Mouse (Mus musculus) G1E-ER4 (cell line): Measurements from ENCODE around the gene Abhd17a. TPM values are rescaled to one million over a fixed set of nuclear protein-coding genes. Genes with fewer than 3 reads are reported as not detected.

ENCODE experiments used
- GATA1 ChIP-seq: IDR thresholded peaks from one replicate; pipeline ENCODE4 v1.8.0; 2012; ENCODE audit warnings: low read length, inconsistent platforms
- polyA plus RNA-seq: library from polyadenylated mRNA; stranded (reverse); fragments of >175 nt; gene quantifications from 2 replicates; pipeline ENCODE4 v1.2.3, GENCODE M21; 2012

Gene Abhd17a
- polyA plus RNA-seq, 1 experiment, result 822 TPM

DNA sequence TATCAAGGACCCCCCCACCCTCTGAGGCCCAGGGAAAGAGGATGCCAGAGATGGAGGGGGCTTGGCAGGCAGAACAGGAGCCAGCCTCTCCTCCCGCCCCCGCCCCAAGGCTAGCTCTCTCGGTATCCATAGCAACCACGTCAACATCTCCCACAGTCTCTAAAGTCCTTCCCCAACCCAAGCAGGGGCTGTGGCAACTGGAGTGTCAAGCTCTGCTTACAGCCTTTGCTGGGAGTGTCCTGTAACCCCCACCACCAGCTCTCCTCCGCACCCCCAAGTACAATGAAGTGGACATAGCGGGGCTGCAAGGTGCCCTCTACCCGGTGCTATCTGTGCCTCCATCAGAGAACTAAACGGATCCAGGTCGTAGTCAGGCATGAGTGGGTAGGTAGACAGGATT lies 16.2 kb downstream of the Abhd17a start:
- TF ChIP-seq GATA1, result no peak

DNA sequence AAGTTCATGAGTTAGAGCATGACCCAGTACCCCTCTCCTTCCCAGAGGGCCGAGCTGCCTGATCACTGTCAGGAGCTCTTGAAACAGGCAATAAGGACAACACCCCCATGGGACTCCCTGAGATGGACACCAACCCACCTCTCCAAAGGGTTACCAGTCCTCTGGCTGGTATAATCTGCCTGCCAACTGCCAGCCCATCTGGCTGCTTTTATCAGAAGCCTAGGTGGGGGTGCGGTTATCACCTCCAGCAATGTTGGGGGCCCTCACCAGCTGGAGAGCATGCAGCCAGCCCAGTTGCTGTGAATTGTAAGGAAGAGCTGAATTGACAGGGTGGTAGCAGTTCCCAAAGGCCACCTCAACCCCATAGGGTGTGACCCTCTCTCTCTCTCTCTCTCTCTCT lies 17.7 kb downstream of the Abhd17a start:
- peak; percentile 56 for TF ChIP-seq GATA1

DNA sequence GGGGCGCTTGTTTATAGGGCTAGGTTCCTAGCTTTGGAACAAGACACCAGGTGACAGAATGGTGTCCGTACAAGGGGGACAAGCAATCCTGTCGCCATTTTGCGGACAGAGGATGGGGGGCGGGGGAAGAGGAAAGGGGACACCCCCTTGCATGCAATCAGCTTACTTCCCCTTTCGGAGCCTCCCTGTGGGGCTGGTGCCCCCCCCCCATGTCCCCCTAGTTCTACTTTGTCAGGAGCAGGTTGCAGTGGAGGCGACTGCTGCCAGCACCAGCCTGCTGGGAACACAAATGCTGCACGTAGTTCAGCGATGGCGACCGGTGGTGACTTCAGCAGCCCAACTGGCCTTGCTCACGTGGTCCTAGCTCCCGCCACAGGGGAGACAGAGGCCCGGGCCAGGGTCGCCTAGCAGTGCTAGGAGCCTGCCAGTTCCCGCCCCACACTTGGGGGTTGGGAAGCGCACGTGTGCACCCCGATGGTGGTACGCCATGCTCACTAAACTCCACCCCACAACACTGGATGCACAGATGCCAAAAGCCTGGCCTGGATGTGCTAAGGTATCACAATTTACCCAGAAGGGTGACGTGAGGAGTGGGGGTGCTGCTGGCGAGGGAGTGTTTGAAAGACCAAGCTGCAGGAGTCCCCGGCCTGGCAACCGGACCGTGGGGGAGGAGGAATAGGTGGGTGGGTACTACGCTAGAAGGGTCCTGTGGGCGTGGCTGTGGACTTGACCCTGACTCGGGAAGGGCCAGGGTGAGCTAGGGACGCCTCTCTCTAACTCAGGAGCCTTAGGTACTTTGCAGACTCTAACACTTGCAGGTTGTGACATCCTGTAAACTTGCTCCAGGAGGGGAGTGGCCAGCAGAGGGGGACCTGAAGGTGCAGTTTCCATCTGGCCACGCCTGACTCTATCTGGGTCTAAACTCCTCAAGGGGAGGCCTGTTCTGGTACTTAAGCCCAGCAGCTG lies 19.0 kb downstream of the Abhd17a start:
- TF ChIP-seq GATA1, result no peak

DNA sequence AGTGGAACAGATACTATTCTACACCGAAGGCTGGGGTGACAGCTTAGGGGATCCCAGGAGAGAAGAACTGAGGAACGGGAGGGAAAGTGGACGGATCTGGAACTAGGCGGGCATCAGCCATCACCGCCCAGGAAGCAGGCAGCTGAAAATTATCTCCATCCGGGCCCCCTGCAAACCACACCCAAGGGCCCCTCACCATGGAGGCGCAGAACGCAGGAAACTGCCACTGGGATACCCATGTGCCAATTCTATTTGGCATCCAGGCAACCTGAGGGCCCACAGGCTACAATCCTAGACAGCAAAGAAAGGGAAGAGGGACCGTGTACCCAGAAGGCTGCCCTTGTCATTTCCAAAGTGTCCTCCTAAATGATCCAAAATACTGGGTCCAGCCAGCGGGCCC lies 19.7 kb downstream of the Abhd17a start:
- TF ChIP-seq GATA1, result no peak

DNA sequence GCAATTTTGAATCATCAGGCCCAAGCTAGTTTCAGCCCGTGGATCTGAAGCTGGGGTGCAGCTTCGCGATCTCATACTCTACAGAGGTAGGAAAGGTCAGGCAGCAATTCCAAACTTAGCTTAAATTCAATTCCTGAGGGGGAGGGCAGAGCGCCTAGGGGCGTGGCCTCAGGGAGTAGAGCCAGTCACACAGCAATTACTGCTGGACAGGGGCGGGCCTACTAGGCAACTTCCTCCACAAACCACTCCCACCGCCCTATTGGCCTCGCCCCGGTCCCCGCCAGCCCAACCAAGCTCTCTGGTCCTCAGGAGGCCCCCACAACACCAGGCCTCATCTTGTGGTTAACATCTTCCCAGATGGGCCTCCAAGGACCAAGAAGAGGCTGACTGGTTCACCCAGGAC lies 20.5 kb downstream of the Abhd17a start:
- TF ChIP-seq GATA1, result no peak

DNA sequence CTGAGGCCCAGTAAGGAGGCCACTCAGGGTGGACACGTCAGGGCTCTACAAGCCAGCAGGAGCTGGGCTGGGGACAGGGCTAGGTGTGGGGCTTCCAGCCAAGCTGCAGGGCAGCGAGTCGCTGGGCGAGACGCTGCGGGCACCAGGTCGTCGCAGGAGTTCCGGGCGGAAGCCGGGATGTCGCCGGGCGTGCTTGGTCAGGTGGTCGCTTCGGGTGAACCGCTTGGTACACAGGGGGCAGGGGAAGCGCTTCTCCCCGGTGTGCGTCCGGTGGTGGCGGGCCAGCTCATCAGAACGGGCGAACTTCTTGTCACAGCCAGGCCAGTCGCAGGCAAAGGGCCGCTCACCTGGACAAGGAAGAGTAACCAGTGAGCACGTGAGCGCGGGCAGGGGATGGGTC lies 21.3 kb downstream of the Abhd17a start:
- no peak for TF ChIP-seq GATA1

DNA sequence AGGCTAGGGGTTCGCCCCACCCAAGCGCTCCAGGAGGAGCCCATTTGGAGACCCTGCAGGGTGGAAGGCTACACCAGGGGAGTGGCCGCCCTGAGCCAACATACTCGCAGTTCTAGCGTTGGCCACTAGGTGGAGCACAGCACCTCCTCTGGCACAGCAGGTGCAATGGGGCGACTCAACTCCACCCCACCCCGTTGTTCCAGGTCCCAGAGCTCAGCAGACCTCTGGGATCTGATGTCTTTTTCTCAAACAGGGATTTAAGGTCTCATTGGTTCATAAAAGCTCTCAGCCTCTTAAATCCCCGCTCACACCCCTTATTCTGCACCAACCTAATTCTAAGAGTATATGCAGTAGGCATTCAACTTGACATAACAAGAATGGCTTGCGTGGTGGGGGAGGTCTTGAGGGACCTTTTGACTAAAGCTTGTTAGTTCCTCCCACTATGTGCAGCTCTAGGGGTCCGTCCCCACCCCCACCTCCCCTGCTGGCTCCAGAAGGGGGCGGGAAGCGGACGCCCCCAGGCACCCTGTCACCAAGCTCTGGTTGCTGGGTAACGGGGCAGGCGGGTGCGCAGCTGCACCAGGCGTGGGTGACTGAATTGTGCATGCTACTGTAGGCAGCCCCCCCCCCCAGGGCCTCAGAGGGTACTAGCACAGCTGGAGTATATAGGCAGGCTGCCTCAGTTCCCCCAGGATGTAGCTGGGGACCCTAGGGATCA lies 23.6 kb downstream of the Abhd17a start:
- TF ChIP-seq GATA1, result no peak

DNA sequence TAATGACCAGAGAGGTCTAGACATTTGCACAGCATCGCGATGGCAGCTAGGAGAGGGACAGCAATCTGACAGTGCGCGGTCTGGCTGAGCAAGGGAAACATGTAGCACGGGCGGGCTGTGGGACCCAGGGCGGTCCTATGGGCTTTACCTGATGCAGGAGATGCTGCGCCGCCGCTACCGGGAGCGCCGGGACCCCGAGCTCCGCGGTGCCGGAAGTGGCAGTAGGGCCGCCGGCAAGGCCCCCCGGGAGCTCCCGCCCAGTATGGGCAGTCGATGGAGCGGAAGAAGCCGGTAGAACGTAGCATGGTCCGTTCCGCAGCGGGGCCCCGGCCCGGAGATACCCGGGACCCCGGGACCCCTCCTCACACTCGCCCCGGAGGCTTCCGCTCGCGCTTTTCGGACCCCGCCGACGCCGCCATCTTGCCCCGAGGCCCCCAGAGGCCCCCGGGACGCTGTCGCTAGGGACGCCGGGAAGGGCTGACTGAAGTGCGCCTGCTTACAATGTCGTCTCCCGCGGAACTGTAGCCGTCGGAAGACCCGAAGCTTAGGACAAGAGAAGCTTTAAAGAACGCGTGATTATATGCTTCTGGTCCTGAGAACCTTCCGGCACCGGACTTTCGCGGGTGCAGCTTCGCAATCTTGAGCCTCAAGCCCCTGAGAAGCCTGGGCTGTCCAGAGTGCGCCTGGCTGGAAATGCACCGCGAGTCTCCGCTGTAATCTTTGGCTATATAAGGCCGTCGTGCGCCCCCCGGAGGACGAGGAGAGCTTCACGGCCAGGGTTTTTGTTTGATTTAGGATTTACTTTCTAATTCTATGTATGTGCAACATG lies 28.8 kb downstream of the Abhd17a start, which contains the start of gene Rexo1:
TSS of gene Rexo1 (minus strand) at position 445 of the 829 bp plus-strand sequence.
- no peak for TF ChIP-seq GATA1

DNA sequence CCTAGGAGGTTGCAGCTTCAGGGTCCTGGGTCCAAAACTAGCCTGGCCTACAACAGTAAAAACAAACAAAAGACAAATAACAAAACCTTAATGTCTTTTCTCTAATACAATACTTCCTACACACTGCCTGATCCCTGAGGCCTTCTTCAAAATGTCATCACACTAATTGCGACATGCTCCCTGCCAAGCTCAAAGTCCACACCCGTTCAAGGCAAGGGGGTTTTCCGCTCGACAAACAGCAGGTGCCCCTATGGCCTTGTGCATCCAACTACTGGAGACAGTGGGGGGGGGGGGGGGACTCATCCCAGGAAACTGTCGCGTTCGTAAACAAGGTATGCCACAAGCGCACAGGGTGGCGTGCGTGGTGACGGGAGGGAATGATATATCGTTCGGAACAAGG lies 29.5 kb downstream of the Abhd17a start:
- TF ChIP-seq GATA1, result no peak

DNA sequence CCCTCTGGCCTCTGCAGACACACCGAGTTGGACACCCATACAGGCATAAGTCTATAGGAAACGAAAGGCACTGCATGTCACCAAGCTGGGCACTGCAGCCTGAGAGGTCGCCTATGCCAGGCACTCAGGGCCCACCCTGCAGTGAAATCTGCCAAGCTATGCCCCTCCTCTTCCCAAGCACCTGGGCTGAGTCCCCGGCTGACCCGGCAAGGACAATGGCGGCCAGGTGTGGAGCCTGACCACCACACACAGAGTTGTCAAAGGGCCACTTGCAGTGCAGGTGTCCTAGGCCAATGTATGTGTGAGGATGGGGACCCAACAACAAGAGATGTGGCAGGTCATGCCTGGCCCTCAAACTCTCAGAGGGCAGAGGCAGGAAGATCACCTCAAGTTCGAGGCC lies 30.7 kb downstream of the Abhd17a start:
- no peak for TF ChIP-seq GATA1

DNA sequence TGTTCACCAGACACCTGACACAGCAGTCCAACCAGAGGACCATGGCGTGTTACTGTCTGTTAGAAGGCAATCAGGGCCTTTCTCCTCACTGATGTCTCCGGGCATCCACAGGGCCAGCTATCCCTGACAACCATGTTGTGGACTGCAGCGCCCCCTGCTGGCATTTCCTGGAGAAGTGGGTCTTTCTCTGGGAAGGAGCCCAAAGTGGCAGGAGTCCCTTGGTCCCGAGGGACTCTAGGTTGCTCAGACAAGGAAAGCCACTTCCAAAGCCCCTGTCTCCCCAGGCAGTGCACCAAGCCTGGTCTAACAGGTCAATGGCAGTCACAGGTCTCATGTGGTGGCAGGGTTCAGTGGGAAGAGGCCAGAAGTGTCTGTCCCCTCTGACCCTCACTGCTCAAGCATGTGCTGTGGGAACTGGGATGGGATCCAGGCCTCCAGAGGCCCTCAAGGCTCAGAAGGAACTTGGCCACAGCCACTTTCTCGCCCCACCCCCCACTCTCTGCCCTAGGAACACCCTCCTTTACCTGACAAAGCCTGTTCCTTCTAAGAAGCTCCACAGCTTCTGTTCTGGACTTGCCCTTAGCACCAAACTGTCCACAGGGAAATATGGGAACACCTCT lies 32.7 kb downstream of the Abhd17a start:
- no peak for TF ChIP-seq GATA1

DNA sequence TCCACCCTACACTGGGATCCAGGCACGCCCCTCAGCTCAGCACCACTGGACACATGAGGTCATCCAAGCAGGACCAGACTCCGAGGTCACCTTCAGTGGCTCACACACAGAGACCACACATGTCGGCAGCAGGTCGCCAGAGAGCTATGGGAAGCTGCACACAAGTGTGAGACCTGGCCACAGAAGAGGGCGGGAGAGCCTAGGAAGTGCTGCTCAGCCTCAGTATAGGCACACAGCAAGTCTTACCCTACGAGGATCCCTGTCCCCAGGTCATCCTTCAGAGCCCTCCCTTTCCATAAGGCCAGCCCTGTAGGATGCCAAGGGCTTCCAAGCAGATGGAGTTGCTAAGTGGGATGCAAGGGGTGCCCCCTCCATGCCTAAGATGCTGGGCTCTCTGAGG lies 36.1 kb downstream of the Abhd17a start:
- TF ChIP-seq GATA1, result no peak

DNA sequence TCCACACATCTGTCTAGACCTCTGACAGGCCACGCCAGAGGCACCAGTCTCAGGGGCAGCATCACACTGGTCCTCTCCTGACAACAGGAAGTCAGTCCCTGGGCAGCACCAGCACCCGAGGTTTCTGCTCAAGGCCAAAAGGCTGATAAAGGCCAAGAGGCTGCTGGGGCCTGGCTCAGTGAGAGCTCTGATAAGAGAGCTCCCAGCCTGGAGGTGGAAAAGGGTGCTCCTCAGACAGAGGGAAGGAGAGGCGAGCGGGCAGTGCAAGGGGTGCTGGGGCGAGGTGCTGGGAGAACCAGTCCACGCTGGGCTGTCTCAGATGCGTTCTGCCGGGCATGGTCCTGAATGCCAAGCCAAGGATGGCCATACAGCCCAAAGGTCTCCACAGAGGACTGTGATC lies 36.6 kb downstream of the Abhd17a start:
- peak; percentile 30 for TF ChIP-seq GATA1

DNA sequence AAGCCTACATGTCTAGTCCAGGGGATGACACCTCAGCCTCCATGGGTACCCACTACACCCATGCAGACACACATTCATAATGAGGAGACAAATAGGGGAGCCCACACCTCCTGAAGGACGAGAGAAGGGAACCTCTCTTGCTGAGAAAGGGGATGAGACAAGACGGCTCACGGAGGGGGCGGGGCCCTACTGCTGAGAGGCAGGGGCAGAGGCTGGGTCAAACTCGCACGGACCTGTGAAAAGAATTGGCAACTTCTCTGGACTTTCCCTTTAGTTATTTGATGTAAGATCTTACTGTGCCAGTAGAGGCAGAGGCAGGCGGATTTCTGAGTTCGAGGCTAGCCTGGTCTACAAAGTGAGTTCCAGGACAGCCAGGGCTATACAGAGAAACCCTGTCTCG lies 37.8 kb downstream of the Abhd17a start:
- no peak for TF ChIP-seq GATA1

DNA sequence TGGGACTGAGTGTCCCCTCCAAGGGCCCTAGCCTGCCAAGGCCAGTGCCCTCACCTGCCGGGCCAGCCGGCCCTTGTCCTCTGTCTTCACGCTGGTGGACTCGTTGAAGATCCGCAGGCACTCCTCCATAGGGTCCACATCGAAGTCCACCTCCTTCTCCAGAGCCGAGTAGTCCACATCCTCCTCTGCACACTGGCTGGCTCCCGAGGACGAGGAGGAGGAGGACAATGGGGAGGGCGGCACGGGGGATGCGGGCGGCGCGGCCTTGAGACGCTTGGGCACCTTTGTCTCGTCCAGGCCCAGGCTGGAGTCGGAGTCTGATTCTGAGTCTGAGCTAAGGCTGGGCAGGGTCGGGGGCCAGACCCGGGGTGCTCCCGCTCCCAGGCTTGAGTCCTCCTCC lies 40.9 kb downstream of the Abhd17a start:
- TF ChIP-seq GATA1, result no peak
